Mouse (Mus musculus) gastrocnemius, postnatal 10 days (tissue): ENCODE measurements around the gene Ampd1. TPM values are rescaled to one million over a fixed set of nuclear protein-coding genes. Genes with fewer than 3 reads are reported as not detected.

Source experiments
- DNase-seq: peaks from one replicate; pipeline ENCODE4 v3.0.0; 2021; ENCODE audit warnings: mixed read lengths
- total RNA-seq, 2 experiments: library from RNA; stranded (reverse); gene quantifications; 2 replicates each; pipeline ENCODE4 v1.2.3; 2021

Gene Ampd1
- total RNA-seq, 2 experiments from 2014 or later = 548 to 639 TPM

GRCm38 (mm10) chr3:103148941-103149340 lies 75.1 kb downstream of the Ampd1 start:
- DNase-seq = no peak

Other genes starting within 250 kb of the Ampd1 start
- under 1 TPM in 1 of 2 experiments, not detected in 1; 0.14 TPM for gene Sycp1, start 137.9 kb upstream of the Ampd1 start, total RNA-seq
- not detected for gene Nr1h5, start 109.9 kb upstream of the Ampd1 start, total RNA-seq
- 10 to 100 TPM; 82.6 to 88.0 TPM for gene Sike1, start 78.3 kb upstream of the Ampd1 start, total RNA-seq
- 100 to 1,000 TPM; 466 to 483 TPM for gene Csde1, start 53.6 kb upstream of the Ampd1 start, total RNA-seq
- gene Nras, start 15.7 kb upstream of the Ampd1 start, total RNA-seq = 10 to 100 TPM; 94.1 to 96.3 TPM
- 1 to 10 TPM; 5.9 to 8.6 TPM for gene Dennd2c, start 28.6 kb downstream of the Ampd1 start, total RNA-seq
- 10 to 100 TPM; 53.5 to 55.6 TPM for gene Bcas2, start 97.6 kb downstream of the Ampd1 start, total RNA-seq
- 10 to 100 TPM; 13.9 to 18.0 TPM for gene Trim33, start 205.3 kb downstream of the Ampd1 start, total RNA-seq